Mouse (Mus musculus) adrenal gland, adult 18-20 months (tissue): Measurements from ENCODE around the gene Nectin1. TPM values are rescaled to one million over a fixed set of nuclear protein-coding genes. Genes with fewer than 3 reads are reported as not detected.

Source experiments
- DNase-seq, 2 experiments: peaks; one replicate each; pipeline ENCODE4 v3.0.0; 2021 to 2022; ENCODE audit warnings: low spot score in 2 of 2
- total RNA-seq, 2 experiments: library from RNA; stranded (reverse); gene quantifications; 1 replicate in 1 of 2; 2 replicates in 1 of 2; pipeline ENCODE4 v1.2.3; 2021

Gene Nectin1
- total RNA-seq, 2 experiments from 2014 or later, result 25.8 to 27.4 TPM

GRCm38 (mm10) chr9:43738480-43739084, 5.2 kb upstream of the Nectin1 start:
- no peak for DNase-seq

- DNase-seq, result no peak
Measured at GRCm38 (mm10) chr9:43741277-43741676, 2.5 kb upstream of the Nectin1 start.

GRCm38 (mm10) chr9:43742066-43742465, 1.7 kb upstream of the Nectin1 start:
- no peak for DNase-seq

GRCm38 (mm10) chr9:43742902-43743646, 710 bp upstream of the Nectin1 start:
- peak; percentile 78 to 79 for DNase-seq

- peak; percentile 33 to 37 for DNase-seq
Measured at GRCm38 (mm10) chr9:43744138-43744981, 576 bp downstream of the Nectin1 start.

GRCm38 (mm10) chr9:43745051-43745792, 1.4 kb downstream of the Nectin1 start:
- peak in 1 of 2 experiments; percentile 41 for DNase-seq

GRCm38 (mm10) chr9:43745951-43746703, 2.3 kb downstream of the Nectin1 start:
- DNase-seq, result no peak

- no peak for DNase-seq
Measured at GRCm38 (mm10) chr9:43747710-43748109, 3.9 kb downstream of the Nectin1 start.

- no peak for DNase-seq
Measured at GRCm38 (mm10) chr9:43748519-43748918, 4.7 kb downstream of the Nectin1 start.

- no peak for DNase-seq
Measured at GRCm38 (mm10) chr9:43750053-43750452, 6.3 kb downstream of the Nectin1 start.

- no peak for DNase-seq
Measured at GRCm38 (mm10) chr9:43751111-43751510, 7.3 kb downstream of the Nectin1 start.

GRCm38 (mm10) chr9:43753481-43753880, 9.7 kb downstream of the Nectin1 start:
- no peak for DNase-seq

- DNase-seq, result no peak
Measured at GRCm38 (mm10) chr9:43754083-43754482, 10.3 kb downstream of the Nectin1 start.

GRCm38 (mm10) chr9:43754768-43755197, 11.0 kb downstream of the Nectin1 start:
- DNase-seq, result no peak

GRCm38 (mm10) chr9:43755464-43755863, 11.7 kb downstream of the Nectin1 start:
- DNase-seq, result no peak

- DNase-seq, result no peak
Measured at GRCm38 (mm10) chr9:43755928-43756327, 12.1 kb downstream of the Nectin1 start.

- DNase-seq, result no peak
Measured at GRCm38 (mm10) chr9:43757225-43757624, 13.4 kb downstream of the Nectin1 start.

GRCm38 (mm10) chr9:43757972-43758965, 14.5 kb downstream of the Nectin1 start:
- DNase-seq, result no peak

- DNase-seq, result no peak
Measured at GRCm38 (mm10) chr9:43760078-43760477, 16.3 kb downstream of the Nectin1 start.
